Mouse (Mus musculus) cerebellum, postnatal 10 days (tissue): ENCODE data around the gene Acpp.

Source experiments
- DNase-seq, 2 experiments: peaks; one replicate each; pipeline ENCODE4 v3.0.0; 2021; ENCODE audit warnings: mixed read lengths in 2 of 2

Acpp gene

DNA sequence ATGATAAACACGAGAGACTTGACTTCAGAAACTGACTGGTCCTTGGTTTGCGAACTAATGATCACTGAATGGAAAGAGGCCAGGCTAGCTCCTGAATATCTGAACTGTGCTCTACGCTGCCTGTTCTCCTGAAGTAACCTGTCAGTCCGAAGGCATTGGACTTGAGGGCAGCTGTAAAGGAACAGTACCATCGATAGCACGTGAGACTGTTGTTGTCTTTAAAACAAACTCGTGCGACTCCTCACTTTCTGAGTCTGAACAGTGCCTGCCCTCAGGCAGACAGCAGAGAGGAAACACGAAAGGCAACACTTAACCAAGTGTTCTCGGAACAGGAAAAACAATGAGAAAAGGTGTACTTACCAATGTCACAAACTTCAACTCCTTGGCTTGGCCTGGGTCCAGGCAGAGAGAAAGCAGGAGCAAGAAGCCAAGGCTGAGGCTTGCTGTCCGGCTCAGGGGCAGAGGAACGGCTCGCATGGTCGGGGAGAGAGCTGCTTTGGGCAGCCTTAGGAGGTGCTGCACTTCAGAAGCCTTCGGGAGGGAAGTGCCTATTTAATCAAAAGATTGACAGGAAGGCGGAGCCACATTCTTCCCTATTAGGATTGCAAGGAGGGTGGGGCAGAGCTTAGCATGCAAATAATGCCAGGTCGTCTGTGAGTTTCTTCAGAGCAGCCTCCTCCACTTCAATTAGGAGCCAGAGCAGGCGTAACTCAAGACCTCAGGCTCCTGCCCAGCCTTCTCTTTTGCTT is at the start of gene Acpp:
TSS of gene Acpp (minus strand) at position 566 of the 749 bp plus-strand sequence.
- DNase-seq, result peak; percentile 36 to 42

DNA sequence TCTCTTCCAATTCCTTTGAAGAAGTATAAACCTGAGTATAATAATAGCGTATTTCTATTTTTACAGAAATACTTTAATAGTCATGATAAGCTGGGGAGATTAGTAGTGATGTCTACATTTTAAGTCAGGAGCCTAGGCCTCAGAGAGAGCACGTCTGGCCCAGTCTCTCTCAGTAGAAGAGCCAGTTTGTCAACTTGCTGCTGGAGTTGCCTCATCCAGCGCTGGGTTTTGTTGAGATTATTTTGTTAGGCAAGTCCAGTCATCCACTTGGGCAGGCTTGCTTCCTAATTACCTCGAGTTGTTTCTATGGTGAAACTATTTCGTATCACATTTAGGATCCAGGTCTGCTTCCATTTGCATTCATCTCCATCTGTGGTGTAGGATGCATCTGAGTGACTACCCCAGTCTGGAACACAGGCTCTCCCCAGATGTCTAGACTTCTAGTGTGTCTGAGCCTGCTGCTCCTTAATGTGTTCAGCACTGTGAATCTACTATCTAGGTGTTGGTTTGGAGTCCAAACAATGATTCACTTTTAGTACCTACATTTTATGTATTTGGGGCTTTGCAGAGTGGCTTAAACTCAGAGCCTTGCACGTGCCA is 45.1 kb upstream of the Acpp start:
- no peak for DNase-seq

DNA sequence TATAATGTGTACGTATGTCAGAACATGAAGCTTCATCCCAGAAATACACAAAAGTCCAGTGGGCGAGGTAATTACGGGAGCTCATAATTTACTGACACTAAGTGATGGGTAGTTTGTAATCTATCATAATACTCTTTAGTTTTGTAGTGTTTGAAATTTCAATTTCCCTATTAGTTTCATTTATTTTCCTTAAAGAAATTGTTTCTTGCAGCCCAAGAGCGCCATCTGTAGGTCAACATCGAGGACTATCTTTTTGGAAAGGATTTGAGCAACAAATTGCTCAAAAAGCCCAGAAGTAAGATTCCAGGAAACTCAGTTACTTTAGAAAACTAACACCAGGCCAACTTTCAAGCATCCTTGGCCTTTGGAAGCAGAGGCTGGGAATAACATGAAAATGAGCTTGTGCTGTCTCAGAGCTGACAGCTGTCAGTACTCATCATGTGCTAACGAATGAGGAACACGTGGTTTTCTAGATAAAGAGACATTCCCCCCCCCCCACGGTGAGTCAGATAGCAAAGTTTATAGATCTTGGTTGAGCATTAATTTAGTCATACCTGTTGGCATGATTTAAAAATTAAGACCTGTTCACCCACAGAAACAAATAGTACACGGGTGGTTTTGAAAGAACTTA is 42.1 kb upstream of the Acpp start:
- peak; percentile 42 to 54 for DNase-seq

DNA sequence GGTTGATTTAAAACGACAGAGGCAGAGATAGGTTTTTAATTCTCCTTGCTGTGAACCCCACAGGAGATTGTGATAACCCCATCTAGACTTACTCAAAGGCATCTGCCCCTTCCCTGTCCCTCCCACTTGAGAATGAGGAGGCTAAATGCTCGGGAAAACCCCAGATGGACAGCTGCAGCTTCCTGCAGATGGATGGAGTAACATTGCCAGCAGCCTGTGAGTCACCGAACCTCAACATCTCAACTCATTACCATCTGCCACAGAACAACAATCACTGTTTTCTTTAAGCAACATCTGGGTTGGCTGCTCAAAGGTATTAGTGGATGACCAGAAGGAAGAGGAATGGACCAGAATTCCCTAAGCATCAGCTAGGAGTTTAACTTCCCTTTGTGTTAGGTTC is 38.0 kb upstream of the Acpp start:
- DNase-seq, result no peak

DNA sequence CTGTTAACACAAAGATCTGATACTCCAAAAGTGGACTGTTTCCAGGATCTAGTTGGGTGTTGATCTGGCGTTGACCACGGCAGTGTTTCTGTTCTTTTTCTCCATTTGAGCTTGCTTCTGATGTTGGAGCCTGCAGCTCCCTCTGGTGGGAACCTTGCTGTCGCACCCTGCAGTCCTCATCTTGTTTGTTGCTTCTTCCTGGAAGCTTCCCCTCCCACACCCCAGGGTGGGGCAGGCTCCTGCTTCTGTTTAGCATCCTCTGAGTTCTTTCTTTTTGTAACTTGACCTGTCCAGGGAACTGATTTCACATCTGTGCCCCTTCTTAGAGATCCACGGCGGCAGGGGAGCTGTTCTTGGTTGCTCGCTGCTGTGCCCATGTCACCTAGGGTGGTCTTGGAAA is 35.7 kb upstream of the Acpp start:
- DNase-seq, result peak; percentile 75 to 77

DNA sequence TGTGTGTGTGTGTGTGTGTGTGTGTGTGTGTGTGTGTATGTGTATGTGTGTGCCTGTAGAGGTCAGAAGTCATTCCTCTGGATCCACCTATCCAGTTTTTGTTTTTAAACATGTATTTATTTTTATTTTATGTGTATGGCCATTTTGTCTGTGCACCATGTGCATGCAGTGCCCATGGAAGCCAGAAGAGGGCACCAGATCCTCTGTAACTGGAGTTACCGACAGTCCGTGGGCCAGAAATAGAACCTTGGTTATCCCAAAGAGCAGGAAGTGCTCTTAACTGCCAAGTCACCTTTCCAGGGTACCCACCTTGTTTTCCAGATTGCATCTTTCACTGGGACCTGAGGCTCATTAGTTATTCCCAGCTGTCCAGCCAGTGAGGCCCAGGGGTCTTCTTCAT is 29.4 kb upstream of the Acpp start:
- DNase-seq, result peak in 1 of 2 experiments; percentile 12

DNA sequence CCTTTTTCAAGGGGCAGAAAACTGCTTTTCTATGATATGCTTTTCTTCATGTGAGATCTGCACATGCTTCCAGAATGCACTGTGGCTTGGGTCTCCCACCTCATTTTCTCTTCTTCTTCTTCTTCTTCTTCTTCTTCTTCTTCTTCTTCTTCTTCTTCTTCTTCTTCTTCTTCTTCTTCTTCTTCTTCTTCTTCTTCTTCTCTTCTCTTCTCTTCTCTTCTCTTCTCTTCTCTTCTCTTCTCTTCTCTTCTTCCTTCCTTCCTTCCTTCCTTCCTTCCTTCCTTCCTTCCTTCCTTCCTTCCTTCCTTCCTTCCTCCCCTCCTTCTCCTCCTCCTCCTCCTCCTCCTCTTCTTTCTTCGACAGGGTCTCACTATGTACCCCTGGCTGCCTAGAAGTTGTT is 24.4 kb upstream of the Acpp start:
- peak in 1 of 2 experiments; percentile 26 for DNase-seq

DNA sequence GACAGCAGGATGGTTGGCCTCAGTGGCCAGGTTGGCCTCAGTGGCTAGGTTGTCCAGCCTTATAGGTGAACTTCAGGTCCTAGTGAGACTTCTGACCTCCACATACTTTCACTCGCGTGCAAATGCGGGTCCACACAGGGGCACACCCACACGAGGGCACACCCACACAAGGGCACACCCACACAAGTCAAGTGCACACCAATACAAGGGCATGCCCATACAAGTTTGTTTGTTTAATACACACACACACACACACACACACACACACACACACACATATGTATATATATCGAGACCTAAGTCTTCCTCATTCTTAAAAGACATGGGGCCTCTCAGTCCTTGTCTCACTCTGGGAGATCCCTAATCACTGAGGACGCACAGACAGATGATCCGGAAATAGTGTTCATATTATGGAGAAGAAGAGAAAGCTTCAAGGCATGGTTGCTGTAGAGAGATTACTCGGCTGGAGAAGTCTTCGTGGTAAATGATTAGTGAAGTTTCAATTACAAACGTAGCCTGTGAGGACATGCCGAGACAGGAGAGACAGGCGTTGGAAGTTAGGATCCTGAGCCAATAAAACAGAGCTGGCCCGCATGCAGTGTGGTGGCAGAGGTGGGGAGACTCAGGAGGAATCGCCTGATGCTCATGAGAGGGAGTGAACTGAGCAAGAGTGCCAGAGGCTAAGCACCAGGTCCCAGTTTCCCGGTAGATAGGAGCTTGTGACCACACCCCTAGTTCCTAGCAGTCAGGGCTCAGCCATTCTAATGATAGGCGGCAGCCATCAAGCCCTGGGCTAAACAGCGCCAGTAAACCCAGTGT is 23.7 kb upstream of the Acpp start:
- DNase-seq, result no peak

DNA sequence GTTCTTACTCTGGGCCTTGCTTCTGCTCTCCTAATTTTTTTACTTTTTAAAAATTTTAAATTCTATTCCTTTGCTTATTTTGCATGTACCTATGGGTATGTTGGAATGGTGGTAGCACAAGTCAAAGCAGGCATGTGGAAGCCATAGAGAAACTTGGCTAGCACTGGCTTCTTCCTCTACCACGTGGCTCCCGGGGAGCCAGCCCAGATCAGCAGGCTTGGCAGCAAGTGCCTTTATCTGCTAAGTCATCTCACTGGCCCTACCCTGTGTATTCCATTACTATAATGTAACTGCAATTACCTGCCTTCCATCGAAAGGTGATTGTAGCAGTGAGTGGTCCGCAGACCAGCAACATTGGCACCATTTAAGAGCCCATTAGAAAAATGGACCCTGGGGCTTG is 22.8 kb upstream of the Acpp start:
- peak; percentile 28 to 44 for DNase-seq

DNA sequence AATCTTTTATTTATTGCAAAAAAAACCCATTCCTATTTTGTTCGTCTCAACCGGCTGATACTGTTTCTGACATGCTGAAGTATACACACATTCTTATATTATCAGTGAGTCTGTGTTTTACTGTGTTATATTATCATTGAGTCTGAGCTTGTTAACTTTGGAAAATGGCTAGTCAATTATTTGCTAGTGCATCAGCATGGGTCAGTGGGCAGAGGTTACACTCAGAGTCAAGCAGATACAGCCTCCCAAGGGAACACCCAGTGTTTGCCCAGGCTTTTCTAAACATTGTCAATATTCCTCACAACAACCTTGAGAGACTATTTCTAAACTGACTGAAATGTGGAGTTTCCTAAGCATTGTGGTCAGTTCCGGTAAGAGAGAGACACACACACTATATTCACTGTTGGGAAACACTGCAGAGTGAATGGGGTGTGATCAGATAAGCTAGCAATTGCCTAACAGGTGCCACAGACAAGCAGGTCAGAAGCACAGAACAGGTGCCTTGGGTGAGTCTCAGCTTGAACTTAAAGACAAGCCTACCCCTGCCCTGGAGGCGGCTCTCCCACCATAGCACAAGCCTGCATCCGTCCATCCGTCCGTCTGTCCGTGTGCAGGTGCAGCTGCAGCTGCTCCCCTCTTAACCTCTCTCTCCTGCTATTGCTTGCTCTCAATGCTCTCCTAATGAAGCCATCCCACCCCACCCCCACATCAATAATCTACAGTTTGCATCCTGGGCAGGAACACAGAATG is 18.1 kb upstream of the Acpp start:
- DNase-seq, result no peak

DNA sequence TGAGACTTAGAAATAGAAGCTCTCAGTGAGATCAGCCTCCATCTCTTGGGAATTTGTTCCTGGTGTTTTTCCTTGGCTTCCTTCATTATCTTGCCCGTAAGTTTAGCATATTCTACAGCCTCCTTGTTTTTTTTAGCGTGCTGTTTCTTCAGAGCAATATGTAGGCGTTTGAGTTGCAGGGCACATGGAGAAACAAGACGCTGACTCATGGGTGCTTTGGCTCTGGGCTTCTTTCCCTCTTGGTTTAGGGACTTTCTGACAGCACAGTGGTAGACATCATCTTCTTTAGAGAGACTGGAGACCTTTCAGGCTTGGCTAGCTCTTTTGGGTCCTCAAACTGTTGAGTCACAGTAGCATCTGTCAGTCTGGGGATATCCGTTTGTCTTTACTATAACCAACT is 6.6 kb upstream of the Acpp start:
- no peak for DNase-seq

DNA sequence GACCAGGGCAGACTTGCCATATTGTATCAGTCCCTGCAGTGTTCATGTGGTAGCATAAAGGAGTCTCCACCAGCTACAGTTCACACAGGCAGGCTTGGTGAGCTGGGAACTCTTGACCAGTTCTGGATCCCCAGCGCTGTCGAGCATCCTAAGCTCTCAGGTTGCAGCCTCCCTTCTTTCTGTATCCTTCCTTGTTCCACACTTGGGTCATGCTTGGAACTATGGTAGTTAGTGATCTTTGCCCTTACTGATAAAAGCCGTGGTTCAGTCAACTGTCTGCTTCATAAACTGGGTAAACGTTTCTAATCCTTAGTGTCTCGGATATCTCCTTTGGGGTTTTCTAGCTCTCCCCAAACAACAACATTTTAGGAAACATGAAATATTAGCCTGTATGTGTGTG is 1.9 kb upstream of the Acpp start:
- DNase-seq, result no peak

DNA sequence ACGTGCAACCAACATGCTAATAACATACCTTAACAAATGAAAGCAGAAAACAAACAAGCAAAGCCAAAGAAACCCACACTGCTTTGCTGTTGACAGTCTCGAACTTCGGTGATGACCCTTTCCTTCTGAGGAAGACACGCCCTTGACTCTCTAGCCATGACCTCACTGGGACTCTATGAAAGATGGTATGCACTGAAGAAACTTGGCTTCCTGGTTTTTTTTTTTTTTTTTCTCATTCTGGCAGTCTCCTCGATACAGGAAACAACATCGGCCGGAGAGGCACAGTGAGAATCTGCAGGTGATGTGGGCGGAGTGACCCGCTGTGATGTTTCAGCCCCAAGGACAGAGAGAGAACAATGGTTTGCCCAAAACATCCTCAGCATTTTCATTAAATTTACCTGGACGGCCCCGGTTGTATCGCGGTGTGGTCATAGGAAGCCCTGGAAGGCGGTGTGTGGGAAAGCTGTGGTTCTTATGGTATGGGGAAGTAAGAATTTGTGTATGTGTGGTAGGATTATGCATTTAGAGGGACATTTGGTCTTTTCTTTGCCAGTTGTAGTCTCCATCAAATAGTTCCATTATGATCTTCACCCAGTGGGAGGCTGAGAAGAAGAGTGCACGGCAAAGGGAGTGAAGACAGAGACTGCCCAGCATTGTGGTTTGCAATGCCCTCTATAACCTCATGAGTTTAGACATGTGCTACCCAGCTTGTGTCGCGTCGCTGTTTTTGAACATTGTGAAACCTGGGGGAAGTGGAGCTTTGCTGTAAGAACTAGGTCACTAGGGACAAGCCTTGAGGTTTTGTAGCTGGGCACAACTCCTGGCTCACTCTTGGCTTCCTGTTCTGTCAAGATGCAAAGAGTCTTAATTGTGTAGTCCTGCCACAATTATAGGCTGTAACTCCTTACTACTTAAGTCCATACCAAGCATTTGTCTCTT is 1.2 kb upstream of the Acpp start:
- DNase-seq, result no peak

DNA sequence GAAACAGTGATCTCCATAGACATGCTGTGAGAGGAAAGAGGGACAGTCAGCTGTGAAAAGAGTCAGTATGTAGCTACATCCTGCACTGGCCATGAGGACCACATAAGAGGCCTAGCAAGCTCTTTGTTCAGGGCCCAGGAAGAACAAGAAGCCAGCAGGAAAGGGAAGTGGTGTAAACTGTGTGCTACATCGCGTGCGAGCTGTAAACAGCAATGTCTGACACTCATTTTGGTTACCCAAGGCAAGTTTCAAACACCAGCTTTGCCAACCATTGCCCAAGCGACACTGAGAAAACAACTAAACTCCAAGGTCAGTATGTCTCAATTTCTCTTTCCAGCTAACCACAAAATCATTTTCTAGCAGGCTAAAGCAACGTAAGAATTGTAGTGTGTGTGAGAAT is 6.2 kb downstream of the Acpp start:
- DNase-seq, result no peak

DNA sequence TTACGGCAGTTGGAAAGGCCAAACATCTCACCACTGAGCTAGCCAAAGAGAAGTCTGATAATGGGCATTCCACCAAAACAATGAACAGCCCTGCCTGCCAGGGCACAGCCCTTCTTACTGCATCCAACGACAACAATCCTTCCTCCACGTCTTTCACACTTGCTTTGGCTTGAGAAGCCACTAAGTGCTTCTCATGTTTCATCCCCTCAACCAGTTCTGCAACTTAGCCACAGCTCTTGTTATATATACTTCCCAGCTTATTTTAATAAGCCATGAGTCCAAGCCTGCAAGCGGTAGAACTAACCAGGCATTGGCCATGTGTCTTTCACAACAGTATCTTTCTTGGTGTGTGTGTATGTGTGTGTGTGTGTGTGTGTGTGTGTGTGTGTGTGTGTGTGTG is 8.9 kb downstream of the Acpp start:
- no peak for DNase-seq

DNA sequence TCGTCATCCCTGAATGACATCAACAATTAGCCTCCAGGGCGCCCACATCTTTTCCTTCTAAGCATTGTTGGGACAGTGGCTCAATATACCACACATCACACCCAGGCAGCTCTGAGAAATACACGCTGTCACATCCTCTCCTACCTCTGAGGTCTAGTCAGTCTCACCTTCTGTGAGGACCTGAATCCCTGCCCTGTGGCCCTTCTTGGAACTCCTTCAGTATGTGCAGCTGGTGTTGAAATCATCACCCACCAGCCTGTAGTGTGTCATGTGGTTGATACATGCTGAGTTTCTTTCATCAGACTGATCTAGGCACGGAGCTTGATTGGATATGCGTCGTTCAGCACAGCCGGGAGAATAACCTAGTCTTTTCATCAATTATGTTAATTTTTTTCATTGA is 16.0 kb downstream of the Acpp start:
- DNase-seq, result peak; percentile 49 to 54

DNA sequence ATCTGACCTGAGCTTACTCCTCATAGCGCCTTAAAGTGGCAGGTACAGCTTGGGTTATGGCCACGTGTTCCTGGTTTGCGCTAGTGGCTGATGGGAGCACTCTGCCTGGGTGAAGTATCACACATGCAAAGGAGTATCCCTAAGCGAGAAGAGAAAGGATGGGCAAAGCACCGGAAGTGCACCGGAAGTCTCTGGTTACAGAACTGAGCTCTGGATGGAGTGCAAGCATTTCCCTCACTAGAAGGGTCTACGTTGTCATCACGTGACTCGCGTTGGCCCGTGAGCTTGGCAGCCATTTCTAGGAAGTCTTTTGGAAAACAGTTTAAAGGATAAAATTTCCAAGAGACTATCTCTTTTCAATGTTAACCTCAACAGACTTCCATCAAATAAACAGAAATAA is 21.2 kb downstream of the Acpp start:
- DNase-seq, result no peak

DNA sequence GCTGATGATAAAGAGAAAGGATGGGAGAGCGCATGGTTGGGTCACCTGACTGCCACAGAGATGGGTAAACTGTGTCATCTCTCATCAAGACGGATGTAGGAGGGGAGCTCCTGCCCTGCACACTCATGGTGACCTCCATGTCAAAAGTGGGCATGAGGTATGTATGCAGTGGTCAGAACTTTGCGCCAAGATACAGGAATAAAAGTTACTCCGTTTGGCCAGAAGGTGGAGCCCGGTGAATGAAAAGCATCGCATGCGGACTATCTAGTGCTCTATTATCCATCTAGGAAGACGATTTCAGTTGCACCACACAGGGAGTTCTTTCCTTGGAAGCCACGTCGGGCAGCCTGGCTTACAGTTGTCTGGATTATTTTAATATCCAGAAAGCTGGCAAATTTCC is 22.0 kb downstream of the Acpp start:
- peak; percentile 73 to 76 for DNase-seq

DNA sequence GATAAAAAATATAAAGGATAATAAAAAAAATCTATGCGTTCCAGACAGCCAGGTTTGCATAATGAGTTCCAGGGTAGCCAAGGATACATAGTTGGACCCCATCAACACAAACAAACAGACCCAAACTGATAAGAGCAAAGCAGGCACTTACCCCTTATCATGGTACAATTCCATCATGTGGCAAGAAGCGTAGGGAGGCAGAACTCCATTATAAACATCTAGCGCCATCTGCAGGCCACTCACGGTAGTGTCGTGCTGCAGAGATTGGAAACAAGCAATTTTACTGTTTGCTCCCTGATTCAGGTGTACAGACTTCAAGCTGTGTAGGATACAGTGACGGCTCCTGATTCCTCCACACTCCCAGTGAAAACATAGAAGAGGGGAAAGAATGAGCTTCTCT is 30.8 kb downstream of the Acpp start:
- peak; percentile 82 to 86 for DNase-seq

DNA sequence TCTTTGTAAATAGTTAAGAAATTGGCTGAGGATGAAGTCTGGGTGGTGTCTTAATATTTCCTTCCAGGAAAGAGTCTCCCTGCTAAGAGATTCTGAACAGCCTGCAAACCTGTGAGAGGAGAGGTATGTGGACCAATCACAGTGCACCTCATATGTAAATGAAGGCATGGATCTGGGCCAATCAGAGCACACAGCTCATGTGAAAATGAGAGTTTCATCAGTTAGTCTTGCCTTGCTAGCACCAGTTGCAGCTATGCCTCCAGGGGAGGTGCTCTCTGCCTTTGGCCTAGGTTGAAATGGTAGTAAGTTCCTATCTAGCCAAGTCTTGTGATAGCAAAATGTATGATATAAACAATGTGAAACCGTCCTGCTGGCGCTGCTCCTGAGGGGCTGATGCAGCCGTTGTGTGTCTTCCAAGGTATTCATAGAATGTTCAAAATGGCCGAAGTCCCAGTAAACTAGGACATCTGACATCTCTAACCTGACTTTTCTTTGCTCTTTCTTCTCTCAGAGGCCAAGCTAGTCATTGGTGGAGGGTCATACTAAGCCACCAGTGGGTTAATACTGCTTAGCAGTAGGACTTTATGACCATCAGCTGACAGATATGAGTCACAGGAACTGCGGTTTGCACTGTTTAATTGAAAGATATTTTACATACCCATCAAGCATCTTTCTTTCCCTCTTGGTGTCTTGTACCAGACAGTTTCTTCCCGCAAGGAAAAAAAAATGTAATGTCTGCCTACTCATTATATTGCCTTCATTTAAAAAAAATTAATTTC is 32.0 kb downstream of the Acpp start:
- no peak for DNase-seq

DNA sequence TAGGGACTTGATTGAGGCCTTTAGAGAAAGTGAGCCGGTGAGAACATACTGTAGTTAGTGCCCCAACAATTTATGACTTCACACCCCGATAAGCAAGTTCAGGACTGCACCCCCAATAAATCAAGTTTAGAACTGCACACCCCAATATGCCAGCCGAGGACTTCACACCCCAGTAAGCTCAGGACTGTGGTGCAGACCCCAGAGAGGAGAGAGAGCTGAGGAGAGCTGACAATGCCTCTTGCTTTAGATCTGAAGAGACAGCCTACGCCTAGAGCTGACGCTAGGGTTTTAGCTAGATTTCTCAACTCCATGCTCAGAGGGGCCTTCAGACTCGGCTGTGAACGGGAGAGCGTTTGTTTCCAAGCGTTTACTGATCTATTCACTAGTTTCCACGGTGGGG is 32.7 kb downstream of the Acpp start:
- no peak for DNase-seq
